Mouse (Mus musculus): ENCODE measurements around the gene Bean1.

DNA sequence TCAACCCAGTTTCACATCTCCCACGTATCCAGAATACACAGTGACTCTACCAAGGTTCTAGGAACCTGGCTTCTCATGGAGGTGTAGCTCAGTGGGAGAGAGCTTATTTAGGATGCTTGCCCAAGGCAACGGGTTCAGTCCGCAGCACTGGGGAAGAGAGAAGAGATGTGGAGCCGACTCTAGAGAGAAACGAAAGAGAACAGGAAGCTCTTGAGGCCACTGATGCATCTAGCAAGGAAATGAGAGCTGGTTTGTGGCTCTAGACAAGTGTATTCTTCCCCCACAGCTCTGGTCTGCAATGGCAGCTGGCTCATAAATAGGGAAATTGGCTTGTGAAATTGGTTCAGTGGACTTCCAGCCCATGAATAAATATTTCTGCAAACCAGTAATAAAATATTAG, 29.6 kb downstream of the Bean1 start:
- TF ChIP-seq CTCF (IDR thresholded peaks at IDR 0.05; ENCODE audit: borderline replicate concordance, control insufficient read depth, extremely low read depth, insufficient read depth, low read length, poor library complexity) = no peak
- TF ChIP-seq POLR2A (IDR thresholded peaks at IDR 0.05; ENCODE audit: control insufficient read depth, extremely low read depth, insufficient read depth, low read length, poor library complexity) = no peak

Measured in thymus, adult 2 months (tissue).